Mouse (Mus musculus) olfactory bulb, adult 2 months (tissue): Measurements from ENCODE around the gene Asb10. TPM values are rescaled to one million over a fixed set of nuclear protein-coding genes. Genes with fewer than 3 reads are reported as not detected.

Source experiments
- H3K27ac ChIP-seq: fragments of 200-500 bp; 2 replicates; pipeline ENCODE4 v1.5.1; 2012; ENCODE audit warnings: low read depth, low read length; ENCODE audit not compliant: insufficient read depth
- H3K4me1 ChIP-seq: fragments of 200-500 bp; 2 replicates; pipeline ENCODE4 v1.6.1; 2012; ENCODE audit warnings: low read length; ENCODE audit not compliant: control insufficient read depth, insufficient read depth
- H3K4me3 ChIP-seq: fragments of 200-500 bp; 2 replicates; pipeline ENCODE4 v1.5.1; 2012; ENCODE audit warnings: mild to moderate bottlenecking, low read depth, low read length, moderate library complexity; ENCODE audit not compliant: insufficient read depth
- CTCF ChIP-seq: fragments of 200-500 bp; IDR thresholded peaks from 2 replicates; pipeline ENCODE4 v1.5.1; 2012; ENCODE audit warnings: low read depth, mild to moderate bottlenecking, low read length, moderate library complexity; ENCODE audit not compliant: insufficient read depth
- POLR2A ChIP-seq: fragments of 200-500 bp; IDR thresholded peaks from 2 replicates; pipeline ENCODE4 v1.6.1; 2012; ENCODE audit warnings: mild to moderate bottlenecking, low read depth, low read length, moderate library complexity; ENCODE audit not compliant: insufficient read depth
- WGBS: fragments of 180-500 bp; shearing (Covaris S2); methylation state at CpG from one replicate; pipeline ENCODE4 v1.1.7; 2018; 5-methylcytosine and 5-hydroxymethylcytosine counted together
- polyA plus RNA-seq: library from polyadenylated mRNA; stranded (reverse); fragments of >200 nt; gene quantifications from 2 replicates; pipeline ENCODE4 v1.2.4, GENCODE M21; 2012; ENCODE audit warnings: low replicate concordance; ENCODE audit not compliant: missing spikeins, insufficient read depth, insufficient read length

The Asb10 gene
- polyA plus RNA-seq, 1 experiment: not detected

DNA sequence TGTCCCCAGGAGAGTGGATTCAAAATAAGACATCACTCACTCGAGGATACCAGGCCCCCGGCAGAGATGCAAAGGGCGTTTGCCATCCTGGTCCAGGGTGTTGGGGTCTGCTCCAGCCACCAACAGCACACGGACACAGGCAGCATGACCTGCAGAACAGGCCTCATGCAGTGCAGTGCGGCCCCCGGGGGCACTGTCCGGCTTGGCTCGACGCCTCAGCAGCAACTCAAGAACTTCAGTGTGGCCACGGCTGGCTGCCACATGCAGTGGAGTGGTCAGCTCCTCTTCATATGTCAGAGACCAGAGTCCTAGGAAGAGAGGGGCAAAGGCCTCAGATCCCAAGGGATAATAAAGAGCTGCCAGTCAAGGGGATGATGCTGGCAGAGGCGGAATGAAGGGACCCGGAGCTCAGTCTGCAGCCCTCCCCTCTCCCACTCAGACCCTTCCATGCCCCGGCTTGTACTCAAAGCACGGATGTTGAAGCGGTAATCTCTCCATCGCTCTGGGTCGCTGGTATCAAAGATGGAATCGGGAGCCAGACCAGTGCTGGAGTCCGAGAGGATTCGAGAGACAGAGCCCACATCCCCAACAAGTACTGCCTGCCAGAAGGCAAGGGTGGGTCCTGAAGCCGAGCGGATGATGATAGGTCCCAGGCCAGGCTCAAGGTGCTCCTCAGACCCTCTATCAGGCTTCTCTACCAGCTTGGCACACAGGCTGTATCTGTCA lies 1.0 kb downstream of the Asb10 start:
- Histone ChIP-seq H3K4me3 (no peak overlapping the region), H3K4me1 (peaks cover 4% of the 10 kb centered on the region; the same call in 1 of the 2 replicates), H3K27ac (no peak overlapping the region)
- WGBS: 89% methylated on average over 22 of the region's 22 CpGs
- no peak for TF ChIP-seq CTCF
- no peak for TF ChIP-seq POLR2A

DNA sequence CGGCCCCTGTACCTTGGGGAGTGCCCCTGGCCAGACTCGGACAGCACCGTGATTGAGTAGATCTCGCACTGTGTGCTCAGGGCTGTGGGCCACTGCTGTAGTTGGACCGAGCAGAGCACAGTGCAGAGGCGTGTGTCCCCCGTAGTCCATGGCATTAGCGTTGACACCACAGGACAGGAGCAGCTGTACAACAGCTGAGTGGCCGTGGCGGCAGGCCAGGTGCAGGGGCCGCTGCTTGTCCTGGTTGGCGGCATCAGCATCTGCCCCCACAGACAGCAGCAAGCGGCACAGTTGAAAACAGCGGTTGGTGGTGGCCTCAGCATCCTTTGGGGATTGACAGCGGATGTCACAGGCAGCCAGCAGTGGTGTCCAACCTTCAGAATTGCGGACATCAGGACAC lies 3.2 kb downstream of the Asb10 start:
- Histone ChIP-seq H3K4me1 (peaks cover 4% of the 10 kb centered on the region; the same call in 1 of the 2 replicates), H3K4me3 (no peak overlapping the region), H3K27ac (no peak overlapping the region)
- TF ChIP-seq POLR2A (no peak), CTCF (no peak)
- WGBS: 63% methylated on average over 16 of the region's 16 CpGs

- Histone ChIP-seq H3K27ac (no peak overlapping the region), H3K4me1 (peaks cover 4% of the 10 kb centered on the region; the same call in 1 of the 2 replicates), H3K4me3 (no peak overlapping the region)
- 73% methylated on average over 5 of the region's 5 CpGs for WGBS
- no peak for TF ChIP-seq CTCF
Observed at GRCm38 (mm10) chr5:24536511-24536910, 4.3 kb downstream of the Asb10 start.

- H3K4me1 ChIP-seq: no peaks in the 10 kb centered on the region; the same call in 1 of the 2 replicates
- no peak overlapping the region for H3K27ac ChIP-seq
- TF ChIP-seq CTCF: no peak
- no peak for TF ChIP-seq POLR2A
- 88% methylated on average over 3 of the region's 3 CpGs for WGBS
- H3K4me3 ChIP-seq: no peak overlapping the region
Observed at GRCm38 (mm10) chr5:24535731-24536130, 5.0 kb downstream of the Asb10 start.

GRCm38 (mm10) chr5:24534292-24534691 lies 6.5 kb downstream of the Asb10 start:
- TF ChIP-seq CTCF (no peak), POLR2A (no peak)
- H3K27ac ChIP-seq: no peak overlapping the region
- WGBS: 67% methylated on average over 5 of the region's 5 CpGs
- H3K4me1 ChIP-seq: peaks cover 2% of the 10 kb centered on the region; the same call in 1 of the 2 replicates
- H3K4me3 ChIP-seq: no peak overlapping the region

DNA sequence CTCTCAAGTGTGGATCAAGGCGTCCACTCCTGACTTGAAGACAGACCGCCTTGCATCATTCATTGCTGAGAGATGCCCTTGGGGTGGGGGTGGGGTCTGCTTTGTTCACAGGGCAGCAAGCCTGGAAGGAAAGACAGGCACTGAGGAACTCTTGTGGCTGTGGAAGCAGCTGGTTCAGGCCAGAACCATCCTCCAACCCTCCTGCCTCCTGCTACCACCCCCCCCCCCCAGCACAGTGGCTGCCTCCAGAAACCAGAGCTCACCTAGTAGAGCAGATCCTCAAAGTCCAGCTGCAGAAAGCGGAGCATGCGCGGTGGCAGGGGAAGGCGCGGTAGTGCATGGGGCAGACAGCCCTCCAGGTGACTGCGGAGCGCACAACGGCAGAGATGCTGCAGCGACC lies 7.4 kb downstream of the Asb10 start:
- Histone ChIP-seq H3K4me1 (peaks cover 2% of the 10 kb centered on the region; the same call in 1 of the 2 replicates), H3K4me3 (no peak overlapping the region), H3K27ac (no peak overlapping the region)
- WGBS: 72% methylated on average over 11 of the region's 11 CpGs
- peak; percentile 11; the same call in 1 of the 2 replicates for TF ChIP-seq CTCF
- no peak for TF ChIP-seq POLR2A

DNA sequence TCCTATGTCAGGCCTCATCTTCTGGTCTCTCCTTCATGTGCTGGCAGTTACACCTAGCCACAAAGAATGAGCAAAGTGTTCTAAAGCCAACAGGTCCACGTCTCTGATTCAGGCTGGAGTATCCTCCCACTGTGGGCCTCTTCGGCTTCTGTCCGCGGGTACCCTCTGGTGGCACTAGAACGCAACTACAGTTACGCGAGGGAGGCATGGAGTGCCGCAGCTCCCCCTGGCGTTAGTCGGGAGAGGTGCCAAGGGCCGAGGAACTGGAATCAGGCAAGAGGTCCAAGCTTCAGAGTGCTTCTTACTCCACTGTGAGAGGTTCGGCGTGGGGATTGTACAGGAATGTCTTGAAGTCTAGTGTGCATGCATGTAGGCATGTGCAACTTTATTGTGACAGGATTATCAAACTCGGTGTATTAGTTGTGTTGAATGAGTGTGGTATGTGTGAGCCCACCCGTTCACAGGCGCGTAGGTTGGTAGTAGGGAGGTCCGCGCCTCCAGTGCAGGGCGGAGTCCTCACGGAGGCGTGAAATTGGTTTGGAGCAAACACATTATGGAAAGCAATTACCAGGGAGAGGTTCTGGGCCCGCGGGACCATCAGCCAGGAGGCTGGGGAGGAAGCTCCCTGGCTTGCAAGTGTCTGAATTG lies 10.6 kb downstream of the Asb10 start:
- TF ChIP-seq CTCF (peak; percentile 100), POLR2A (no peak)
- Histone ChIP-seq H3K27ac (no peak overlapping the region), H3K4me1 (peaks cover 13% of the 10 kb centered on the region), H3K4me3 (no peak overlapping the region)
- 22% methylated on average over 24 of the region's 24 CpGs for WGBS

- Histone ChIP-seq H3K27ac (no peak overlapping the region), H3K4me3 (no peak overlapping the region), H3K4me1 (peaks cover 13% of the 10 kb centered on the region)
- no peak for TF ChIP-seq CTCF
- TF ChIP-seq POLR2A: no peak
- WGBS: 43% methylated on average over 6 of the region's 6 CpGs
Observed at GRCm38 (mm10) chr5:24527780-24528179, 13.0 kb downstream of the Asb10 start.

DNA sequence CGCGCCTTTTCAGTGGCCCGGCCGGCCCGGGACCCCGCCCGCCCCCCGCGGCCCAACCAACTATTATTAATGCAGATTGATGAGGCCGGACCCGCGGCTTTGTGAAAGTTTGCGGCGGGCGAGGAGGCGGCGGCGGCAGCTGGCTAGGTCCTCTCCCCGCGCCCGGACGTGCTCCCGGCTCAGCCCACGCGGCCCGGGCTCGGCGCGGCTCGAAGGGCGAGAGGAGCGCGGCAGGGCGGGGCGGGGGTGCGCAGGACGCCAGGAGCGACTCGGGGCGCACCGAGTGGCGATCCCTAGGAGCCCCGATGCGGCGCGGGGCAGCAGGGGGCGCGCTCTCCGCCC lies 13.9 kb downstream of the Asb10 start, which contains the start of gene Gbx1:
TSS of gene Gbx1 (minus strand) at position 314 of the 342 bp plus-strand sequence.
- no peak for TF ChIP-seq POLR2A
- TF ChIP-seq CTCF: no peak
- peaks cover 13% of the 10 kb centered on the region for H3K4me1 ChIP-seq
- H3K27ac ChIP-seq: no peak within 1 kb of the TSS
- H3K4me3 ChIP-seq: peak within 1 kb of the TSS; percentile 39
- WGBS: 1% methylated on average over 49 of the region's 49 CpGs
